Mouse (Mus musculus) bone marrow, adult 2 months (tissue): Measurements from ENCODE around the gene Parp1.

Experiments
- CTCF ChIP-seq: fragments of 200-500 bp; IDR thresholded peaks from 2 replicates; pipeline ENCODE4 v1.5.1; 2011; ENCODE audit warnings: low read length, control low read depth; ENCODE audit not compliant: control insufficient read depth, insufficient read depth
- POLR2A ChIP-seq: fragments of 200-500 bp; IDR thresholded peaks from 2 replicates; pipeline ENCODE4 v1.6.1; 2011; ENCODE audit warnings: low read depth, mild to moderate bottlenecking, control low read depth, low read length, borderline replicate concordance; ENCODE audit not compliant: control insufficient read depth

DNA sequence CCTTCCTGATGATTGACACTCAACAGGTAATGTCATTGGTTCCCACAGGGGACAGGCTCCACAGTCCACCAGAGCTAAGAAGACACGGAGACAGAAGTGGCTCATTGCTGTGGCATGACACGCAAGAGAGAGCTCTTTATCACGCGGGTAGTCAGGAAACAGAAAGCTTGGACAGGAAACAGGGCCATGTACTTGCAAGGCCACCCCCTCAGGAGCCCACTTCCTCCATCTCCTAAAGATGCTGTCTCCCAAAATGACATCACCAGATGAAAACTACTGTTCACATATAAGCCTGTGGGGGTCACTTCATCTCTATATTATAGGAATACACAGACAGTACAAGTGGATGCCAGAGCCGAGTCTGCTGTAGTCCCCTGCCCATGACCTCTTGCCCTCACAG, 32.0 kb upstream of the Parp1 start:
- TF ChIP-seq CTCF: no peak
- TF ChIP-seq POLR2A: no peak
